Mouse (Mus musculus) neutrophil, adult 5-6 weeks (primary cell): ENCODE data around the gene Csk. TPM values are rescaled to one million over a fixed set of nuclear protein-coding genes. Genes with fewer than 3 reads are reported as not detected.

Source experiments
- ATAC-seq: fragments of 151-379, 151-347 bp; 2 replicates; pipeline ENCODE4 v1.8.0; 2017; ENCODE audit warnings: mild to moderate bottlenecking, moderate TSS enrichment; ENCODE audit not compliant: insufficient number of reproducible peaks, poor library complexity, low FRiP score, severe bottlenecking; ENCODE audit errors: extremely low read depth
- total RNA-seq: library from RNA; stranded (forward); fragments of 200-1000 nt; gene quantifications from 2 replicates; pipeline ENCODE4 v1.2.3, GENCODE M21; 2017

The Csk gene
- total RNA-seq, 1 experiment from 2014 or later = 499 TPM

DNA sequence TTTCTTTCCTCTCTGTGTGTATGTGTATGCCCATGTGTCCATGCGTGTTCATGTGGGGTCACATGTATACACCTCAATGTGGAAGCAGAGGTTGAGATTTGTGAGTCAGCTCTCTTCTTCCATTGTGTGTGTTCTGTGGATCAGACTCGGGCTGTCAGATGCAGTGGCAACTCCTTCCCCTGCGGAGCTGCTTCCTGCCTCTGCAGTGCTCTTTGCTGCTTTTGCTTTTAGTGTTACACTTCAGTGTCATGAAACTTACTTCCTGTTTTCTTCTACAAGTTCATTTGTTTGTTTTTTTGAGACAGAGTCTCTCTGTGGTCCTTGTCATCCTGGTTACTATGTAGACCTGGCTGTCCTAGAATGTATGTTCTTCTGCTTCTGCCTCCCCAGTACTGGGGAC is 68.4 kb downstream of the Csk start:
- no peak for ATAC-seq

DNA sequence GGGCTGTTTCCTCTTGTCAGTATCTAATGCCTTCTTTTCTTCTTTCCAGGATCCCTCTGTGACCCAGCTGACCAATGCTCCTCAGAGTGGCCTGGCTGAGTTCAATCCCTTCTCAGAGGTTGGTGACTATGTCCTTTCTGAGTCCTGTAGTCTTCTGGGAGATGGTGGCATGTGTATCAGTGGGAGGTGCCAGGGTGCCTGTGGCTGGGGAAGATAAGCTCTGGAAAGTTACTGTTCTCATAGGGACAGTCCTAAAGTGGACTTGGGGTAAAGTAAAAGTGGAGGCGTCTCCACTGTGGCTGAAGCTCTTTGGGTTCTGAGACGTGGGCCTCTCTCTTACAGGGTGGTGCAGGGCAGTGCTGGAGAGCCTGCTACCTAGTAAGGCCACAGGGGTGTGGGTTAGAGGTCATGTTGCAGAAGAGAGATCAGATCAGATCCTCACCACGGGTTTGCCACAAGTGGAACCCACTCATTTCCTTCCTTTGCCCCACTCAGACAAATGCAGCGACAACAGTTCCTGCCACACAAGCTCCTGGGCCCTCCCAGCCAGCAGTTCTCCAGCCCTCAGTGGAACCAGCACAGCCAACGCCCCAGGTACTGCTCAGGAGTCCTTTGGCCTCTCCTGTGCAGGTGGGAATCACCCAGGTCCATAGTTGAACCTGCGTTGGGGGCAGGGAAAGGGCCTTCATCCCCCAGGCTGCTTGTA is 76.1 kb downstream of the Csk start:
- ATAC-seq = no peak

Other genes starting within 250 kb of the Csk start
- 63.6 and 70.3 TPM in 2 replicates for gene Ppcdc, start 213.5 kb downstream of the Csk start, total RNA-seq
- gene Scamp5, start 185.6 kb downstream of the Csk start, total RNA-seq = not detected in 2 replicates
- gene Rpp25, start 149.6 kb downstream of the Csk start, total RNA-seq = not detected in 2 replicates
- 31.7 and 34.9 TPM in 2 replicates for gene Cox5a, start 132.4 kb downstream of the Csk start, total RNA-seq
- 13.8 and 15.0 TPM in 2 replicates for gene Fam219b, start 116.1 kb downstream of the Csk start, total RNA-seq
- gene Mpi, start 100.9 kb downstream of the Csk start, total RNA-seq = 8.1 and 11.9 TPM in 2 replicates
- gene Scamp2, start 92.7 kb downstream of the Csk start, total RNA-seq = 28.9 and 34.9 TPM in 2 replicates
- 34.4 and 39.3 TPM in 2 replicates for gene Ulk3, start 64.2 kb downstream of the Csk start, total RNA-seq
- gene Cplx3, start 47.4 kb downstream of the Csk start, total RNA-seq = not detected in 2 replicates
- 0.93 and 2.0 TPM in 2 replicates for gene Lman1l, start 32.9 kb downstream of the Csk start, total RNA-seq
- not detected in 2 replicates for gene Cyp1a2, start 30.1 kb upstream of the Csk start, total RNA-seq
- not detected in 2 replicates for gene Cyp1a1, start 34.3 kb upstream of the Csk start, total RNA-seq
- 4.5 and 5.8 TPM in 2 replicates for gene Edc3, start 54.9 kb upstream of the Csk start, total RNA-seq
- 110 and 117 TPM in 2 replicates for gene Clk3, start 112.2 kb upstream of the Csk start, total RNA-seq
- gene Arid3b, start 183.2 kb upstream of the Csk start, total RNA-seq = 47.4 and 51.3 TPM in 2 replicates